Mouse (Mus musculus): Measurements from ENCODE around the gene Arhgap15. TPM values are rescaled to one million over a fixed set of nuclear protein-coding genes. Genes with fewer than 3 reads are reported as not detected.

Arhgap15 gene
- total RNA-seq, 2 experiments from 2014 or later, result 105 to 146 TPM

GRCm38 (mm10) chr2:44103321-44103720, 354.7 kb downstream of the Arhgap15 start:
- ATAC-seq (replicated peaks; ENCODE audit: poor library complexity, severe bottlenecking), result no peak

- ATAC-seq (replicated peaks; ENCODE audit: poor library complexity, severe bottlenecking), result no peak
Observed at GRCm38 (mm10) chr2:44103742-44104141, 355.1 kb downstream of the Arhgap15 start.

GRCm38 (mm10) chr2:44104282-44105197, 355.9 kb downstream of the Arhgap15 start:
- ATAC-seq (replicated peaks; ENCODE audit: poor library complexity, severe bottlenecking), result no peak

- ATAC-seq (replicated peaks; ENCODE audit: poor library complexity, severe bottlenecking), result no peak
Observed at GRCm38 (mm10) chr2:44105198-44105555, 356.6 kb downstream of the Arhgap15 start.

GRCm38 (mm10) chr2:44106359-44106758, 357.7 kb downstream of the Arhgap15 start:
- no peak for ATAC-seq (replicated peaks; ENCODE audit: poor library complexity, severe bottlenecking)

- ATAC-seq (replicated peaks; ENCODE audit: poor library complexity, severe bottlenecking), result no peak
Observed at GRCm38 (mm10) chr2:44111276-44111675, 362.7 kb downstream of the Arhgap15 start.

- ATAC-seq (replicated peaks; ENCODE audit: poor library complexity, severe bottlenecking), result no peak
Observed at GRCm38 (mm10) chr2:44112990-44113798, 364.6 kb downstream of the Arhgap15 start.

- ATAC-seq (replicated peaks; ENCODE audit: poor library complexity, severe bottlenecking), result no peak
Observed at GRCm38 (mm10) chr2:44114296-44114695, 365.7 kb downstream of the Arhgap15 start.

- no peak for ATAC-seq (replicated peaks; ENCODE audit: poor library complexity, severe bottlenecking)
Observed at GRCm38 (mm10) chr2:44121162-44121561, 372.5 kb downstream of the Arhgap15 start.

- no peak for ATAC-seq (replicated peaks; ENCODE audit: poor library complexity, severe bottlenecking)
Observed at GRCm38 (mm10) chr2:44123246-44123645, 374.6 kb downstream of the Arhgap15 start.

GRCm38 (mm10) chr2:44124093-44124492, 375.5 kb downstream of the Arhgap15 start:
- ATAC-seq (replicated peaks; ENCODE audit: poor library complexity, severe bottlenecking), result no peak

- no peak for ATAC-seq (replicated peaks; ENCODE audit: poor library complexity, severe bottlenecking)
Observed at GRCm38 (mm10) chr2:44124683-44125082, 376.1 kb downstream of the Arhgap15 start.

GRCm38 (mm10) chr2:44126044-44126695, 377.5 kb downstream of the Arhgap15 start:
- ATAC-seq (replicated peaks; ENCODE audit: poor library complexity, severe bottlenecking), result no peak

GRCm38 (mm10) chr2:44129533-44129932, 380.9 kb downstream of the Arhgap15 start:
- no peak for ATAC-seq (replicated peaks; ENCODE audit: poor library complexity, severe bottlenecking)

GRCm38 (mm10) chr2:44131271-44131670, 382.6 kb downstream of the Arhgap15 start:
- ATAC-seq (replicated peaks; ENCODE audit: poor library complexity, severe bottlenecking), result no peak

GRCm38 (mm10) chr2:44134796-44135195, 386.2 kb downstream of the Arhgap15 start:
- no peak for ATAC-seq (replicated peaks; ENCODE audit: poor library complexity, severe bottlenecking)

- ATAC-seq (replicated peaks; ENCODE audit: poor library complexity, severe bottlenecking), result no peak
Observed at GRCm38 (mm10) chr2:44140455-44140854, 391.8 kb downstream of the Arhgap15 start.

GRCm38 (mm10) chr2:44142152-44142551, 393.5 kb downstream of the Arhgap15 start:
- no peak for ATAC-seq (replicated peaks; ENCODE audit: poor library complexity, severe bottlenecking)

- ATAC-seq (replicated peaks; ENCODE audit: poor library complexity, severe bottlenecking), result no peak
Observed at GRCm38 (mm10) chr2:44142611-44143010, 394.0 kb downstream of the Arhgap15 start.

GRCm38 (mm10) chr2:44146124-44146981, 397.7 kb downstream of the Arhgap15 start:
- ATAC-seq (replicated peaks; ENCODE audit: poor library complexity, severe bottlenecking), result no peak
